Comparison of ENCODE assay signal across 9 mouse cellular contexts in the genomic region with DNA sequence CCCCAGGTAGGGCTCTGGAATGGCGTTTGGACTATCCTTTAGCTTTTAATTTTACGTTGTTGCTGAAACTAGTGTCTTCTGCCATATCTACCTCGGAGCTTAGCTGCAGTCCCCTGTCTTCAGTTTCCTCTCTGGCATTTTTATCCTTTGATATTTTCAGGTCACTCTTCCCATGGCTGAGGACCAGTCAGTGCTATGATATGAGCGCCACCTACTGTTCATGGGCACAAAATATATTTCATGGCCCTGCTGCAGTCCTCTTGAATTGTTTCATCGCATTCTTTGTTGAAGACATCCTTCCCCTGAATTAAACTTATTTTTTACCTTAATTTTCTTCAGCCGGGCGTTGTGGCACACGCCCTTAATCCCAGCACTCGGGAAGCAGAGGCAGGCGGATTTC. TPM values are rescaled to one million over a fixed set of nuclear protein-coding genes. Genes with fewer than 3 reads are reported as not detected.
A peak's percentile ranks its signal among the peaks of the same experiment; 100 is the strongest.
DNase-seq lines count a peak whose midpoint lies in the region; ATAC-seq lines count a peak whose summit lies in the region.
"Had no signal": no experiment of that assay in that cellular context is flagged by ENCODE, and none has a peak within 500 bp of the region (broad histone marks: within the 10 kb centered on the region; RNA-seq: fewer than 3 reads in every experiment).

No protein-coding gene starts in this region.

- H3K9ac ChIP-seq in kidney, embryonic 14.5 days (ENCODE audit: low read depth, low read length): no peak overlapping the region
- no peak overlapping the region for H3K9ac ChIP-seq in limb, embryonic 13.5 days
- H3K9ac ChIP-seq: embryonic facial prominence, embryonic 15.5 days had no signal

- H3K27me3 ChIP-seq in kidney, embryonic 14.5 days (ENCODE audit: control insufficient read depth, insufficient read depth, low read length): no peaks in the 10 kb centered on the region
- no peaks in the 10 kb centered on the region for H3K27me3 ChIP-seq in limb, embryonic 13.5 days
- H3K27me3 ChIP-seq: embryonic facial prominence, embryonic 15.5 days had no signal

- DNase-seq in urinary bladder, postnatal 14 days (ENCODE audit: low spot score): peak; percentile 50
- no peak for DNase-seq in urinary bladder, adult 2 months (ENCODE audit: low spot score)
- peak; percentile 74 to 78 for DNase-seq in cerebellum, postnatal 14 days
- peak; percentile 18 for DNase-seq in gastrocnemius, postnatal 14 days
- peak; percentile 57 for DNase-seq in neural tube, embryonic 10.5 days (ENCODE audit: extremely low spot score, low spot score)
- peak; percentile 57 for DNase-seq in yolk sac, embryonic 10.5 days (ENCODE audit: low spot score)

- peak; percentile 84 for ATAC-seq in kidney, embryonic 14.5 days (ENCODE audit: low FRiP score, low TSS enrichment)
- ATAC-seq in limb, embryonic 13.5 days (ENCODE audit: low FRiP score, low read depth): peak; percentile 75; the same call in 1 of the 2 replicates

- no peak overlapping the region for H3K27ac ChIP-seq in kidney, embryonic 14.5 days (ENCODE audit: low read depth, low read length)
- H3K27ac ChIP-seq in limb, embryonic 13.5 days: no peak overlapping the region
- H3K27ac ChIP-seq: embryonic facial prominence, embryonic 15.5 days had no signal

- no peaks in the 10 kb centered on the region for H3K9me3 ChIP-seq in kidney, embryonic 14.5 days (ENCODE audit: control insufficient read depth, low read length)
- H3K9me3 ChIP-seq in limb, embryonic 13.5 days: no peaks in the 10 kb centered on the region
- H3K9me3 ChIP-seq: embryonic facial prominence, embryonic 15.5 days had no signal

- H3K4me1 ChIP-seq in kidney, embryonic 14.5 days (ENCODE audit: control insufficient read depth, insufficient read depth, low read length): no peaks in the 10 kb centered on the region
- no peaks in the 10 kb centered on the region for H3K4me1 ChIP-seq in limb, embryonic 13.5 days
- H3K4me1 ChIP-seq: embryonic facial prominence, embryonic 15.5 days had no signal

- no peaks in the 10 kb centered on the region for H3K36me3 ChIP-seq in kidney, embryonic 14.5 days (ENCODE audit: control insufficient read depth, insufficient read depth, low read length)
- no peaks in the 10 kb centered on the region for H3K36me3 ChIP-seq in limb, embryonic 13.5 days
- H3K36me3 ChIP-seq: embryonic facial prominence, embryonic 15.5 days had no signal

- WGBS in kidney, embryonic 14.5 days: 28% methylated on average over 10 of the region's 10 CpGs
- 15% methylated on average over 10 of the region's 10 CpGs for WGBS in limb, embryonic 13.5 days

- H3K4me2 ChIP-seq in kidney, embryonic 14.5 days (replicated peaks; ENCODE audit: low read depth, low read length): no peak overlapping the region
- H3K4me2 ChIP-seq in limb, embryonic 13.5 days (replicated peaks): no peak overlapping the region
- H3K4me2 ChIP-seq: embryonic facial prominence, embryonic 15.5 days had no signal

- intact Hi-C loops in gastrocnemius, postnatal 14 days (cut with DNase I; ENCODE audit: low total_unique reads): loop anchor here (5.0 kb wide), 1 partner anchor 150 kb away; no protein-coding TSS in a partner anchor

- H3K4me3 ChIP-seq in kidney, embryonic 14.5 days (ENCODE audit: low read length): no peak overlapping the region
- no peak overlapping the region for H3K4me3 ChIP-seq in limb, embryonic 13.5 days
- H3K4me3 ChIP-seq: embryonic facial prominence, embryonic 15.5 days had no signal

RNA-seq across cellular contexts. Expression of gene Usp1, which starts 36.5 kb away (rescaled TPM):
- polyA plus RNA-seq in urinary bladder, adult 2 months (2012; rRNA removed): 14.0 and 17.0 TPM in 2 replicates
- total RNA-seq in gastrocnemius, postnatal 14 days (2021): 10 to 100 TPM; 11.7 TPM
- 109 and 141 TPM in 2 replicates for polyA plus RNA-seq in kidney, embryonic 14.5 days (2014; fragmentation: Nextera tagmentation; extraction: Ambion mirVana)
- 103 and 107 TPM in 2 replicates for polyA plus RNA-seq in limb, embryonic 13.5 days (2015; fragmentation: Nextera tagmentation; extraction: Ambion mirVana)
